Mouse (Mus musculus) layer of hippocampus, adult 9-11 months (tissue): ENCODE results near the gene Elane.
A peak's percentile ranks its signal among the peaks of the same experiment; 100 is the strongest.

Source experiments
- DNase-seq: peaks from one replicate; pipeline ENCODE4 v3.0.0; 2022

Elane gene

GRCm38 (mm10) chr10:79916808-79917531 lies 30.9 kb downstream of the Elane start, which contains the start of gene Kiss1r:
Gene Kiss1r (plus strand): TSS chr10:79916971.
- DNase-seq, result peak; percentile 81

GRCm38 (mm10) chr10:79917532-79918100 lies 31.6 kb downstream of the Elane start:
- no peak for DNase-seq

DNA sequence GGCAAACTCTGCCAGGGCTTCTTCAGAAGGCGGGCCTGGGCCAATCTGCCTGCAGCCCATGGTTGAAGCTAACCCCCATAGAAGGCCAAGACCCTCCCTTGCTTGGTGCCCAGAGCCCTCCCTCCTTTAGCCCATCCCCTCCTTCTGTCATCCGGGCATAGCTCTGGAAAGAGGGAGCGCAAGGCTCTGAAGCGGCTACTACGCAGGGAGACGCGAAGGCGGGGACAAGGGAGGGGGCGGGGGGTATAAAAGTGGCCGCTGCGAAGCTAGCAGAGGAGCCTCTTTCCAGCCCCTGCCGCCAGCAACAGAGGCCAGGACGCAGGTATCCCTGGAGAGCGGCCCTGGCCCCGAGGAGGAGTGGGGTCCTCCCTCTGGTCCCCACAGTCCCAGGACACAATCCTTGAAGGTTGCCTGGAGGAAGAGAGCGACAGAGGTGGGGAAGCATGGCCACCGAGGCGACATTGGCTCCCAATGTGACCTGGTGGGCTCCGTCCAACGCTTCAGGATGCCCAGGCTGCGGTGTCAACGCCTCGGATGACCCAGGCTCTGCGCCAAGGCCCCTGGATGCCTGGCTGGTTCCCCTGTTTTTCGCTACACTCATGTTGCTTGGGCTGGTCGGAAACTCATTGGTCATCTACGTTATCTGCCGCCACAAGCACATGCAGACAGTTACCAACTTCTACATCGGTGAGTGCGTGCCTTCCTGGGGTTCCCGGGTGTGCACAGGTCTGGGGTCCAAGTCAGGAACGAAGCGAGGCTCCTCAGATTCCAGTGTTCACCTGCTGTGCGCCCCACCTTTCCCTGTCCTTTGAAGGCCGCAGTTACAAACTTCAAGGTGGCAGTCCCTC lies 32.4 kb downstream of the Elane start:
- no peak for DNase-seq

GRCm38 (mm10) chr10:79919251-79919849 lies 33.3 kb downstream of the Elane start:
- DNase-seq, result no peak

GRCm38 (mm10) chr10:79920056-79920890 lies 34.2 kb downstream of the Elane start:
- DNase-seq, result no peak

DNA sequence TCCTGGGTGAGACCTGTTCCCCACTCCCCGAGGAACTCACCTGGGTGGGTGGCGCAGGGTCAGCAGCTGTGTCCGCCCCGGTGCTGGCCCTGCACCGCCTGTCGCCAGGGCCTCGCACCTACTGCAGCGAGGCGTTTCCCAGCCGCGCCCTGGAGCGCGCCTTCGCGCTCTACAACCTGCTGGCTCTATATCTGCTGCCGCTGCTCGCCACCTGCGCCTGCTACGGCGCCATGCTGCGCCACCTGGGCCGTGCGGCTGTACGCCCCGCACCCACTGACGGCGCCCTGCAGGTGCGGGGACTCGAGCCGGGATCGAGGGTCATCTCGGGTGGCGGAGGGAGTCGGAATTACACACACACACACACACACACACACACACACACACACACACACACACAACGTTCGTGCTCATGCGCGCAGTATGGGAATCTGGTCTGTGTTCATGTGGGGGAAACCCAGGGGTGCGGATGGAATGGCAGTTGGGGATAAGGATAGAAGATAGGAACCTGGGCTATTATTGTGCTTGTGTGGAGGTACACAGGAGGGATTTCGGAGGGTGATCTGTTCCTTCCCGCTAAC lies 35.0 kb downstream of the Elane start, which contains the start of gene R3hdm4:
Gene R3hdm4 (minus strand): TSS at position 251 of the 578 bp plus-strand sequence.
- no peak for DNase-seq

DNA sequence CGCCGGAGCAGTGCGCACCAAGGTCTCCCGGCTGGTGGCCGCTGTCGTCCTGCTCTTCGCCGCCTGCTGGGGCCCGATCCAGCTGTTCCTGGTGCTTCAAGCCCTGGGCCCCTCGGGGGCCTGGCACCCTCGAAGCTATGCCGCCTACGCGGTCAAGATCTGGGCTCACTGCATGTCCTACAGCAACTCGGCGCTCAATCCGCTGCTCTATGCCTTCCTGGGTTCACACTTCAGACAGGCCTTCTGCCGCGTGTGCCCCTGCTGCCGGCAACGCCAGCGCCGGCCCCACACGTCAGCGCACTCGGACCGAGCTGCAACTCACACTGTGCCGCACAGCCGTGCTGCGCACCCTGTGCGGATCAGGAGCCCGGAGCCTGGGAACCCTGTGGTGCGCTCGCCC lies 35.5 kb downstream of the Elane start:
- DNase-seq, result no peak

- peak; percentile 85 for DNase-seq
Observed at GRCm38 (mm10) chr10:79924998-79925784, 39.1 kb downstream of the Elane start.

GRCm38 (mm10) chr10:79925785-79926490 lies 39.9 kb downstream of the Elane start:
- no peak for DNase-seq

DNA sequence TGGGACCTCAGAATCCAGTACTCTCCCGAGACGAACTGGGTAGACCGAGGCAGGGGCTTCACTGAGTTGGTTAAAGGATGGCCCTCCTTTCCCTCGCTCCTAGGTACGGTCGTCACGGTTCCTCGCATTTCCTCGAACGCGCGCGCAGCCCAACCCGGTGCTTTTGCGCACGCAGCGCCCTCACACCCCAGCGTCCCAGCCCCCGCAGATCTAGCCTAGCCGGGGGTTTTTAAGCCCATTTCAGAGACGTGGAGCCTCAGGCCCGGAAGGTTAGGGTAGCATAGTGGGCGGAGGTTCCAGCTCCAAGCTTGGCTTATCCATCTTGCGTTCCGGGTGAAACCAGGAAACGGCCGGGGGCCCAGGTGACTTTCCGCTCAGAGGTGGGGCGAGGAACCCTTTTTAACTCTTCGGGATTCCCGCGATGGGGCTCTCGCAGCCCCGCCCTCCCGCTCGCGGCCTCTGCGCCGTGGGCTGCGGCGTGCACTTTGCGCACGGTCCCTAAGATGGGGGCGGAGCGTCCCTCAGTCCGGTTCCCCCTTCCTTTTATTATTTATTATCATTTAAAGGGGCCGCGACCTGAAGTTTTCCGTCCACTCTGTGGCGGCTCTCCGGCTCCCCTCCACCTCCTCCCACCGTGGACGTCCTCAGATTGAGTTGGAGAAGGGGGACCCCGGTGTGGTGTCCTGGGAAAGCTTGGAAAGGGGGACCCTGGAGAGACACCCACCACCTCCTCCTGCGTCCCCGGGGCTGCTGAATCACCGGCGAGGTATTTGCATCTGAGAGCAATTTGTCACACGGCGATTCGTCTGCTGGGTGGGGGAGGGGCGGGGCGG lies 40.7 kb downstream of the Elane start, which contains the start of gene Arid3a:
Gene Arid3a (plus strand): TSS at position 553 of the 833 bp plus-strand sequence.
- DNase-seq, result peak; percentile 87

DNA sequence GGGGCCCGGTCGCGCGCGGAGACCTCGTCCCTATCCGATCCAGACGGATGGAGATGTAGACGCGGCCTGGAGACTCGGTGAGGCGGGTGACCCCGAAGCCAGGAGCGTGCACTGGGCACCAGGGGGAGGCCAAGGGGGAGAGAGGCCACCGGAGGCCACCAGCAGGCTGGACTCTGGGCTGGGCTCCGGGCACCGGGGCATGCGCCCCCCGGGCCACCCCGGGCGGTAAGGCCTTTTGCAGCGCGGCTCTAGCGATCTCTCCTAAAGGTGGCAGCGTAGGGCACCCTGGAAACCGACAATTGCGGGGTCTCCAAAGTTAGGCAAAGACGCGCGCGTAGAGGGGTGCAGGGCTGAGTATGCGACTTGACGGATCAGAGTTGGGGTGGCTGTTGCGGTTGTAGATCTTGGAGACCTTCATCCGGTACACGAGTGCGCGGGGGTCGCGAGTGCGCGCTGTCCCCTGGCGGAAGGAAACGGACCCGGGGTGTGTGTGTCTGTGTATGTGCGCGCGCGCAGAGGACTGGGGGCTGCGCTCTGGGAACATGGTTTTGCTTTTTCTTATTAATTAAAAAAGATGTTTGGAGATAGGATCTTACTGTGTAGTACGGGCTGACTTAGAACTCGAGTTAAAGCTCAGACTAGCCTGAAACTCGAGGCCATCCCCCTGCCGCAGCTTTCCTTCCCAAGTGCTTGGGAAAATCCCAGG lies 41.4 kb downstream of the Elane start:
- DNase-seq, result peak; percentile 47

GRCm38 (mm10) chr10:79928030-79928694 lies 42.1 kb downstream of the Elane start:
- DNase-seq, result peak; percentile 34

DNA sequence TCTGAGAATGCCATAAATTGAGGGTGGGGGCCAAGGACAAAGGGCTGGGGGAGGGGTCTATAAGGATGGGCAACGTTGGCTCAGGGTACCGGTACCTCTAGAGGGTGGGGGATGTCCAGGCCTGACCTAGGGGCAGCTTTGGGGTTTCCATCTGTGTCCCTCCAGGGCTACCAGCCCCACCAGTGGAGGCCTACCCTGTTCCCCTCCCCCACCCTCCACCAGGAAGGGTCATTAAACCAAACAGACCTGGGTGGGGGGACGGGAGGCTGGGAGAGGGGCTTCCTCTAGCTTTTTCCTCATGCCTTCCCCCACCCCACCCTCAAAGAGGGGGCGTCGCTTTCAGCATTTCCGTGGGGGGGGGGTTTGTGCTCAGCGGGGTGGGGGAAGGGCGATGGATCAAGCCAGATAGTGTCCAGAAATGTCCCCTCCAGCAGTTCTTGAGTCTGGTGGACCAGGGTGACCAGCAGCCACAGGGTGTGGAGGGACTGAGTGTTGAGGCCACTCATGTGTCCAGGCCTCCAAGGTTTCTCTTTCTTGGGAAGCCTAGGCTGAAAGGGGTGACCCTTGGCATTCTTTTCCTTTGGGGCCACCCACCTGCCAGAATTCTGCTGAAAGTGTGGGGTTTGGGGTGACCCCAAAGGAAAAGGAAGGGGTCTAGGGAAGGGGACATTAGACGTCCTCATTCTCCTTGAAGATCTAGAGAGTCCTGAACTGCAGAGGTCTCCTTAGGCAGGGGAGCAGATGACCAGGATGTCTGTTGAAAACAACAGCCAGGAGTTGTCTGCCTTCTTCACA lies 43.1 kb downstream of the Elane start:
- no peak for DNase-seq

DNA sequence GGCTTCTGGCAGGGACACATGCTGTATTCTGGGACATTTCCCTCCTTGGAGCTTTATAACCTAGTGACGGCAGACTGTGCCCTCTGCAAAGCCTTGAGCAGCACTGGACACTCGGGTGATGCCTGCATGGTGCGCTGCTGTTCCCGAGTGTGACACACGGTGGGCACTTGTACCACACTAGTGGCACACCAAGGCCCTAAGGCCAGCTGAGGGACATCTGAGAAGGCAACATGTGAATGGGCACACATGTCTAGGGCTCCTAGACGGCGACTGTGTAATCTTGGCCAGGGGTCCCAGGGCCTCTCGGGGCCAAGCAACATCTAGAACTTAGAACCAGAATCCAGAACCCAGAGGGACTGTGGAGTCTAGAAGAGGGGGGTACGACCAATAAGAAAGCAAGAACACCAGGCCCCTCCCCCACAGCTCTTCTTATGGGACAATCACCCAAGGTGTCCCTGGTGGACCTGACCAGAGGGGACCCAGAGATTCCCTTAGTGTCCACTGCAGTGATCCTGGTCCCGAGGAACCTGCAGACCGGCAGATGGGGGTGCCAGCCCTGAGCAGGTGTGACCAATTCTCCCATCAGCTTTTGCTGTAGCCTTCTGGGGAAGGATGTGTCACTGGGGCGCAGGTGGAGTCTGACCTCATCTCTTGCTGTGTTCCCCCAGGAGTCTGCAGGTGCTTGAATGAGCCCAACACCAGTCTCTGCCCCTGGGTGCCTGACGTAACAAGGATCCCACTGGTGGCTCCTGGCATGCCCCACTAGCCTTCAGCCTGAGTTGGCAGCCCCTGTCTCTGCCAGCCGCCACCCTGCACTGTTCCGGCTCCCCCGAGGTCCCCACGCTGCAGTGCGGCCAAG lies 44.1 kb downstream of the Elane start:
- DNase-seq, result no peak

- no peak for DNase-seq
Observed at GRCm38 (mm10) chr10:79930826-79931186, 44.8 kb downstream of the Elane start.

DNA sequence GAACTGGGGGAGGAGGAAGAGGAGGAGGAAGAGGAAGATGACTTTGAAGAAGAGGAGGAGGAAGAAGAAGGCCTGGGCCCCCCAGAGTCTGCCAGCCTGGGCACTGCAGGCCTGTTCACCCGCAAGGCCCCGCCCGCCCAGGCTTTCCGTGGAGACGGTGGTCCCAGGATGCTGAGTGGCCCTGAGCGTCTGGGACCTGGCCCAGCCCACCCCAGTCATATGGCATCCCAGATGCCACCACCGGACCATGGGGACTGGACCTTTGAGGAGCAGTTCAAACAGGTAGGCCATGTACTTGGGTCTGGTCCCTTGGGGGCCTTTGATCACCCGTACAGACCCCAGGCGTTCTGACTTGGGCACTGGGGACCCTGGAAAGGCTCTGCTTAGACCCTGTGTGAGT lies 45.8 kb downstream of the Elane start:
- DNase-seq, result no peak
